Mouse (Mus musculus) heart, postnatal 0 days (tissue): Measurements from ENCODE around the gene Ubfd1. TPM values are rescaled to one million over a fixed set of nuclear protein-coding genes. Genes with fewer than 3 reads are reported as not detected.
A peak's percentile ranks its signal among the peaks of the same experiment; 100 is the strongest.

ENCODE experiments used
- ATAC-seq: fragments of 200-750 bp; cut with Nextera tagmentation; 2 replicates; pipeline ENCODE4 v1.8.0; 2017; ENCODE audit warnings: low read depth, moderate number of reproducible peaks, moderate library complexity; ENCODE audit not compliant: insufficient read depth
- DNase-seq: peaks from one replicate; pipeline ENCODE4 v3.0.0-alpha.2; 2016; ENCODE audit warnings: low spot score
- H3K27ac ChIP-seq: fragments of 300-500 bp; sonication (generic); 2 replicates; pipeline ENCODE4 v1.5.1; 2014; ENCODE audit warnings: low read depth, mild to moderate bottlenecking
- H3K27me3 ChIP-seq: fragments of 300-500 bp; sonication (generic); 2 replicates; pipeline ENCODE4 v1.6.1; 2014; ENCODE audit warnings: low read length, mixed read lengths; ENCODE audit not compliant: control insufficient read depth, insufficient read depth
- H3K36me3 ChIP-seq: fragments of 300-500 bp; sonication (generic); replicated peaks from 2 replicates; pipeline ENCODE4 v1.6.1; 2014; ENCODE audit warnings: low read length, mixed read lengths; ENCODE audit not compliant: control insufficient read depth, insufficient read depth
- H3K4me1 ChIP-seq: fragments of 300-500 bp; sonication (generic); 2 replicates; pipeline ENCODE4 v1.6.1; 2014; ENCODE audit warnings: antibody characterized with exemption; ENCODE audit not compliant: control insufficient read depth, insufficient read depth
- H3K4me2 ChIP-seq: fragments of 300-500 bp; sonication (generic); 2 replicates; pipeline ENCODE4 v1.6.1; 2014; ENCODE audit warnings: low read depth, mild to moderate bottlenecking, low read length, moderate library complexity
- H3K4me3 ChIP-seq: fragments of 300-500 bp; sonication (generic); 2 replicates; pipeline ENCODE4 v1.5.1; 2014; ENCODE audit warnings: low read depth, low read length
- H3K9ac ChIP-seq: fragments of 300-500 bp; sonication (generic); replicated peaks from 2 replicates; pipeline ENCODE4 v1.6.1; 2014; ENCODE audit warnings: low read depth, low read length, mixed read lengths
- H3K9me3 ChIP-seq: fragments of 300-500 bp; sonication (generic); replicated peaks from 2 replicates; pipeline ENCODE4 v1.6.1; 2016; ENCODE audit warnings: low read length; ENCODE audit not compliant: control insufficient read depth
- CTCF ChIP-seq: IDR thresholded peaks from 2 replicates; pipeline ENCODE4 v1.5.1; 2016; ENCODE audit warnings: antibody characterized with exemption, control low read depth, low read depth
- EP300 ChIP-seq: IDR thresholded peaks from 2 replicates; pipeline ENCODE4 v1.6.1; 2016; ENCODE audit warnings: antibody characterized with exemption, low read depth
- WGBS: fragments of 180-500 bp; shearing (Covaris S2); extraction: QIAGEN DNeasy Blood & Tissue Kit; methylation state at CpG from one replicate; pipeline ENCODE4 v1.1.7; 2014; 5-methylcytosine and 5-hydroxymethylcytosine counted together
- polyA plus RNA-seq: library from polyadenylated mRNA; unstranded; fragments of >200 nt; fragmentation: Nextera tagmentation; extraction: Ambion mirVana; gene quantifications from 2 replicates; pipeline ENCODE4 v1.2.1, GENCODE M21; 2015
- total RNA-seq: library from RNA; depleted of rRNA; stranded (reverse); fragments of >200 nt; gene quantifications from 2 replicates; pipeline ENCODE4 v1.2.3, GENCODE M21; 2014; ENCODE audit warnings: low replicate concordance

The Ubfd1 gene
- total and polyA plus RNA-seq, 2 experiments from 2014 or later: 22.6 to 65.5 TPM

- DNase-seq: peak; percentile 79
- peak overlapping the region; percentile 52; the same call in 1 of the 2 replicates for H3K9ac ChIP-seq
- H3K36me3 ChIP-seq: peaks cover 11% of the 10 kb centered on the region
- TF ChIP-seq CTCF: no peak
- TF ChIP-seq EP300: peak; percentile 63
- peak overlapping the region; percentile 53 for H3K4me2 ChIP-seq
- 8% methylated on average over 2 of the region's 2 CpGs for WGBS
- H3K4me1 ChIP-seq: peaks cover 39% of the 10 kb centered on the region
- no peaks in the 10 kb centered on the region for H3K27me3 ChIP-seq
- H3K27ac ChIP-seq: peak overlapping the region; percentile 97
- peak; percentile 34 for ATAC-seq
- H3K9me3 ChIP-seq: no peaks in the 10 kb centered on the region
- peak overlapping the region; percentile 38 for H3K4me3 ChIP-seq
Observed at GRCm38 (mm10) chr7:122046813-122047212, 20.2 kb upstream of the Ubfd1 start.

- Histone ChIP-seq H3K4me1 (peaks cover 34% of the 10 kb centered on the region), H3K9ac (no peak overlapping the region), H3K27ac (peak overlapping the region; percentile 97), H3K4me3 (no peak overlapping the region), H3K27me3 (no peaks in the 10 kb centered on the region), H3K9me3 (no peaks in the 10 kb centered on the region), H3K4me2 (no peak overlapping the region), H3K36me3 (peaks cover 13% of the 10 kb centered on the region; the same call in 1 of the 2 replicates)
- DNase-seq: no peak
- ATAC-seq: no peak
- 81% methylated on average over 9 of the region's 9 CpGs for WGBS
- no peak for TF ChIP-seq CTCF
- TF ChIP-seq EP300: no peak
Observed at GRCm38 (mm10) chr7:122048191-122048590, 18.8 kb upstream of the Ubfd1 start.

GRCm38 (mm10) chr7:122050834-122051233 is 16.1 kb upstream of the Ubfd1 start:
- Histone ChIP-seq H3K9ac (no peak overlapping the region), H3K27me3 (no peaks in the 10 kb centered on the region), H3K9me3 (no peaks in the 10 kb centered on the region), H3K36me3 (peaks cover 38% of the 10 kb centered on the region; the same call in 1 of the 2 replicates), H3K27ac (peak overlapping the region; percentile 34; the same call in 1 of the 2 replicates), H3K4me2 (no peak overlapping the region), H3K4me3 (no peak overlapping the region), H3K4me1 (peaks cover 32% of the 10 kb centered on the region)
- DNase-seq: peak; percentile 9
- ATAC-seq: no peak
- WGBS: 67% methylated on average over 1 of the region's 1 CpGs
- TF ChIP-seq EP300 (no peak), CTCF (no peak)

- no peak overlapping the region for H3K4me3 ChIP-seq
- no peaks in the 10 kb centered on the region for H3K27me3 ChIP-seq
- 80% methylated on average over 5 of the region's 5 CpGs for WGBS
- DNase-seq: no peak
- H3K4me2 ChIP-seq: no peak overlapping the region
- ATAC-seq: no peak
- no peak overlapping the region for H3K27ac ChIP-seq
- no peaks in the 10 kb centered on the region for H3K4me1 ChIP-seq
- TF ChIP-seq EP300: no peak
- TF ChIP-seq CTCF: no peak
- no peaks in the 10 kb centered on the region for H3K9me3 ChIP-seq
- no peak overlapping the region for H3K9ac ChIP-seq
- H3K36me3 ChIP-seq: peaks cover 38% of the 10 kb centered on the region
Observed at GRCm38 (mm10) chr7:122056633-122057032, 10.3 kb upstream of the Ubfd1 start.

- H3K27ac ChIP-seq: peak overlapping the region; percentile 93
- H3K4me1 ChIP-seq: peaks cover 22% of the 10 kb centered on the region
- no peaks in the 10 kb centered on the region for H3K27me3 ChIP-seq
- no peak overlapping the region for H3K4me3 ChIP-seq
- WGBS: 38% methylated on average over 1 of the region's 1 CpGs
- H3K4me2 ChIP-seq: peak overlapping the region; percentile 91
- no peak for TF ChIP-seq EP300
- TF ChIP-seq CTCF: no peak
- 0 out of 2 replicates have a peak overlapping the region, but pooled peaks have one; percentile 9 for H3K9ac ChIP-seq
- H3K9me3 ChIP-seq: no peaks in the 10 kb centered on the region
- DNase-seq (no peak), ATAC-seq (no peak)
- H3K36me3 ChIP-seq: peaks cover 28% of the 10 kb centered on the region
Observed at GRCm38 (mm10) chr7:122065656-122066055, 1.3 kb upstream of the Ubfd1 start.
